Mouse (Mus musculus) MEL (cell line): ENCODE measurements around the gene Rdh8.

Experiments
- CTCF ChIP-seq, 3 experiments: IDR thresholded peaks in 2 of 3; conservative IDR thresholded peaks in 1 of 3; 2 replicates each; pipeline ENCODE4 v1.5.1; 2011 to 2012; ENCODE audit warnings: low read length in 3 of 3, low read depth in 2 of 3, mild to moderate bottlenecking in 2 of 3, improper control_type of control experiment in 1 of 3, inconsistent platforms in 1 of 3, mixed read lengths in 1 of 3, moderate library complexity in 1 of 3; ENCODE audit not compliant: control insufficient read depth in 1 of 3, insufficient read depth in 1 of 3, poor library complexity in 1 of 3, severe bottlenecking in 1 of 3
- JUND ChIP-seq: IDR thresholded peaks from 2 replicates; pipeline ENCODE4 v1.6.1; 2011; ENCODE audit warnings: low read depth, mild to moderate bottlenecking, improper control_type of control experiment, low read length
- MAFK ChIP-seq: IDR thresholded peaks from 2 replicates; pipeline ENCODE4 v1.6.1; 2011; ENCODE audit warnings: low read depth, mild to moderate bottlenecking, low read length, improper control_type of control experiment, borderline replicate concordance
- MYC ChIP-seq: IDR thresholded peaks from 2 replicates; pipeline ENCODE4 v1.6.1; 2011; ENCODE audit warnings: low read depth, mild to moderate bottlenecking, low read length, improper control_type of control experiment, moderate library complexity
- NRF1 ChIP-seq: IDR thresholded peaks from 2 replicates; pipeline ENCODE4 v1.6.1; 2014; ENCODE audit warnings: low read depth, mild to moderate bottlenecking, inconsistent platforms, low read length, improper control_type of control experiment, moderate library complexity; ENCODE audit not compliant: poor library complexity, insufficient read depth, severe bottlenecking
- USF1 ChIP-seq: IDR thresholded peaks from 2 replicates; pipeline ENCODE4 v1.6.1; 2014; ENCODE audit warnings: low read depth, mild to moderate bottlenecking, inconsistent platforms, low read length, improper control_type of control experiment, moderate library complexity

- TF ChIP-seq CTCF (IDR thresholded peaks at IDR 0.05 in 2 of 3, conservative IDR thresholded peaks at IDR 0.05 in 1 of 3; ENCODE audit: control insufficient read depth in 1 of 3, insufficient read depth in 1 of 3, low read depth in 2 of 3, low read length in 3 of 3, poor library complexity in 1 of 3, severe bottlenecking in 1 of 3) (peak in 1 of 3 experiments; percentile 21; a peak in 2 of 6 replicates), JUND (no peak), MAFK (no peak), USF1 (no peak), NRF1 (no peak), MYC (no peak)
These were observed 5.6 kb upstream of the Rdh8 start for GRCm38 (mm10) chr9:20812537-20813271.
